Mouse (Mus musculus) embryonic facial prominence, embryonic 11.5 days (tissue): ENCODE results near the gene Rps6kb2. TPM values are rescaled to one million over a fixed set of nuclear protein-coding genes. Genes with fewer than 3 reads are reported as not detected.

Experiments used
- ATAC-seq: fragments of 200-750 bp; cut with Nextera tagmentation; replicated peaks from 2 replicates; pipeline ENCODE4 v1.8.0; 2017; ENCODE audit warnings: low read depth; ENCODE audit not compliant: insufficient number of reproducible peaks, low FRiP score, low TSS enrichment
- DNase-seq: peaks from one replicate; pipeline ENCODE4 v3.0.0-alpha.2; 2015; ENCODE audit warnings: low spot score
- H3K27ac ChIP-seq: fragments of 300-500 bp; sonication (generic); replicated peaks from 2 replicates; pipeline ENCODE4 v1.5.1; 2014; ENCODE audit warnings: mild to moderate bottlenecking, low read depth, low read length, control low read depth
- H3K27me3 ChIP-seq: fragments of 300-500 bp; sonication (generic); 2 replicates; pipeline ENCODE4 v1.6.1; 2014; ENCODE audit warnings: mild to moderate bottlenecking, low read length, moderate library complexity, mixed read lengths; ENCODE audit not compliant: control insufficient read depth, insufficient read depth
- H3K36me3 ChIP-seq: fragments of 300-500 bp; sonication (generic); replicated peaks from 2 replicates; pipeline ENCODE4 v1.6.1; 2014; ENCODE audit warnings: low read depth, mild to moderate bottlenecking, low read length, moderate library complexity, mixed read lengths; ENCODE audit not compliant: control insufficient read depth, insufficient read depth
- H3K4me1 ChIP-seq: fragments of 300-500 bp; sonication (generic); 2 replicates; pipeline ENCODE4 v1.6.1; 2014; ENCODE audit warnings: low read length, mixed read lengths; ENCODE audit not compliant: control insufficient read depth, insufficient read depth
- H3K4me2 ChIP-seq: fragments of 300-500 bp; sonication (generic); 2 replicates; pipeline ENCODE4 v1.6.1; 2014; ENCODE audit warnings: low read depth, mild to moderate bottlenecking, control low read depth, low read length, moderate library complexity
- H3K4me3 ChIP-seq: fragments of 300-500 bp; sonication (generic); 2 replicates; pipeline ENCODE4 v1.5.1; 2014; ENCODE audit warnings: low read depth, low read length, control low read depth
- H3K9ac ChIP-seq: fragments of 300-500 bp; sonication (generic); replicated peaks from 2 replicates; pipeline ENCODE4 v1.6.1; 2014; ENCODE audit warnings: mild to moderate bottlenecking, control low read depth, low read length
- H3K9me3 ChIP-seq: fragments of 300-500 bp; sonication (generic); replicated peaks from 2 replicates; pipeline ENCODE4 v1.6.1; 2016; ENCODE audit warnings: mild to moderate bottlenecking, low read length, inconsistent platforms, mixed read lengths; ENCODE audit not compliant: control insufficient read depth
- WGBS: fragments of 180-500 bp; shearing (Covaris S2); extraction: QIAGEN DNeasy Blood & Tissue Kit; methylation state at CpG from one replicate; pipeline ENCODE4 v1.1.7; 2014; 5-methylcytosine and 5-hydroxymethylcytosine counted together
- polyA plus RNA-seq: library from polyadenylated mRNA; unstranded; fragments of >200 nt; fragmentation: Nextera tagmentation; extraction: Ambion mirVana; gene quantifications from 2 replicates; pipeline ENCODE4 v1.2.1, GENCODE M21; 2014

Gene Rps6kb2
- polyA plus RNA-seq, 1 experiment from 2014 or later, result 42.3 TPM

- Histone ChIP-seq H3K4me2 (no peak overlapping the region), H3K27me3 (no peaks in the 10 kb centered on the region), H3K36me3 (no peaks in the 10 kb centered on the region), H3K4me1 (peaks cover 4% of the 10 kb centered on the region), H3K27ac (no peak overlapping the region), H3K9me3 (no peaks in the 10 kb centered on the region), H3K9ac (no peak overlapping the region), H3K4me3 (no peak overlapping the region)
- DNase-seq (no peak), ATAC-seq (no peak)
- 90% methylated on average over 22 of the region's 22 CpGs for WGBS
Observed at GRCm38 (mm10) chr19:4150567-4151487, 12.3 kb downstream of the Rps6kb2 start.

GRCm38 (mm10) chr19:4149764-4150461, 13.2 kb downstream of the Rps6kb2 start:
- Histone ChIP-seq H3K9me3 (no peaks in the 10 kb centered on the region), H3K27me3 (no peaks in the 10 kb centered on the region), H3K27ac (no peak overlapping the region), H3K4me1 (peaks cover 4% of the 10 kb centered on the region), H3K4me2 (no peak overlapping the region), H3K4me3 (no peak overlapping the region), H3K36me3 (no peaks in the 10 kb centered on the region), H3K9ac (no peak overlapping the region)
- ATAC-seq, result no peak
- WGBS, result 94% methylated on average over 17 of the region's 17 CpGs
- DNase-seq, result no peak

GRCm38 (mm10) chr19:4149283-4149682, 13.9 kb downstream of the Rps6kb2 start:
- Histone ChIP-seq H3K4me1 (peaks cover 4% of the 10 kb centered on the region), H3K27ac (no peak overlapping the region), H3K4me3 (peak overlapping the region; percentile 73), H3K4me2 (peak overlapping the region; percentile 84), H3K27me3 (no peaks in the 10 kb centered on the region), H3K36me3 (no peaks in the 10 kb centered on the region), H3K9ac (peak overlapping the region; percentile 78), H3K9me3 (no peaks in the 10 kb centered on the region)
- 90% methylated on average over 11 of the region's 11 CpGs for WGBS
- no peak for DNase-seq
- no peak for ATAC-seq

- WGBS, result 3% methylated on average over 8 of the region's 8 CpGs
- no peak overlapping the region; the same call in 1 of the 2 replicates for H3K27ac ChIP-seq
Observed at GRCm38 (mm10) chr19:4148819-4149218, 14.3 kb downstream of the Rps6kb2 start.

GRCm38 (mm10) chr19:4148491-4148806, 14.7 kb downstream of the Rps6kb2 start, which contains the start of gene Coro1b:
Gene Coro1b, plus strand, starts transcription at chr19:4148619.
- under 1% methylated on average over 33 of the region's 33 CpGs for WGBS

More at GRCm38 (mm10) chr19:4148819-4149218, 14.3 kb downstream of the Rps6kb2 start:
- Histone ChIP-seq H3K27me3 (no peaks in the 10 kb centered on the region), H3K4me1 (peaks cover 4% of the 10 kb centered on the region), H3K4me3 (peak overlapping the region; percentile 73), H3K9ac (peak overlapping the region; percentile 78), H3K4me2 (peak overlapping the region; percentile 84), H3K36me3 (no peaks in the 10 kb centered on the region), H3K9me3 (no peaks in the 10 kb centered on the region)
- DNase-seq (no peak), ATAC-seq (0 out of 2 replicates have a peak, but pooled peaks have one; percentile 0)

GRCm38 (mm10) chr19:4147782-4148490, 15.2 kb downstream of the Rps6kb2 start:
- ATAC-seq, result no peak
- Histone ChIP-seq H3K4me3 (peak overlapping the region; percentile 73), H3K36me3 (no peaks in the 10 kb centered on the region), H3K9ac (peak overlapping the region; percentile 18; the same call in 1 of the 2 replicates), H3K4me1 (peaks cover 4% of the 10 kb centered on the region), H3K4me2 (0 out of 2 replicates have a peak overlapping the region, but pooled peaks have one; percentile 13), H3K9me3 (no peaks in the 10 kb centered on the region), H3K27ac (no peak overlapping the region), H3K27me3 (no peaks in the 10 kb centered on the region)
- WGBS, result 40% methylated on average over 9 of the region's 9 CpGs
- no peak for DNase-seq

More at GRCm38 (mm10) chr19:4148491-4148806, 14.7 kb downstream of the Rps6kb2 start, which contains the start of gene Coro1b:
- Histone ChIP-seq H3K27ac (no peak within 1 kb of the TSS; the same call in 1 of the 2 replicates), H3K27me3 (no peaks in the 10 kb centered on the region), H3K4me1 (peaks cover 4% of the 10 kb centered on the region), H3K9ac (peak within 1 kb of the TSS; percentile 78), H3K36me3 (no peaks in the 10 kb centered on the region), H3K4me2 (peak within 1 kb of the TSS; percentile 84), H3K9me3 (no peaks in the 10 kb centered on the region), H3K4me3 (peak within 1 kb of the TSS; percentile 73)
- DNase-seq (peak; percentile 95), ATAC-seq (peak; percentile 94)

- no peak overlapping the region for H3K4me2 ChIP-seq
Observed at GRCm38 (mm10) chr19:4147022-4147405, 16.1 kb downstream of the Rps6kb2 start.

More at GRCm38 (mm10) chr19:4147022-4147405, 16.1 kb downstream of the Rps6kb2 start:
- ATAC-seq (no peak), DNase-seq (no peak)
- Histone ChIP-seq H3K27me3 (no peaks in the 10 kb centered on the region), H3K27ac (no peak overlapping the region), H3K4me3 (no peak overlapping the region), H3K9ac (no peak overlapping the region), H3K36me3 (no peaks in the 10 kb centered on the region), H3K4me1 (peaks cover 4% of the 10 kb centered on the region), H3K9me3 (no peaks in the 10 kb centered on the region)
- 37% methylated on average over 3 of the region's 3 CpGs for WGBS
